Mouse (Mus musculus) ovary, postnatal 10 days (tissue): ENCODE results near the gene Dnase1l3.

Source experiments
- DNase-seq: peaks from one replicate; pipeline ENCODE4 v3.0.0; 2022; ENCODE audit warnings: low spot score

Gene Dnase1l3

DNA sequence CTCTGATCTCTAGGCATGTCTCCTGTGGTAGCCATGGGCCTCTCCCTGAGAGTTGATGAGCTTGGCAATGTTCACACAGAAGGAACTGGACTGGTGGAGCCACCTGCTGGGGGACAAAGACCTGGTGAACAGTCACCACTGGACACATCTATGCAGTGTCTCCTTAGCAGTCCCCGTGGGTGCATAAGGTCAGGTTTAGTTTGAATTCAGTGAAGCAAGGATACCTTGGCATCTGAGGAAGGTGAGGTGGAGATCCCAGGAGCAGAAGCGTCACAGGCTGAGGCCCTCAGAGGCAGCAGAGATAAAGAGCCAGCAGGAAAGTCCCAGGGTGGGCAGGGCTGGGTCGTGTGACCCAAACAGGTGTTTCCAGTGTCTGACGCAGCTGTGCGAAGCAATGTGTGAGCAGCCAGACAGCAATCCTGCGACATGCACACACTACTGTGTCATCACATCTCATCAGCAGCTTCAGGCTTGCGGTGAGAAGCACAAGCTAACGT, at the start of gene Dnase1l3:
TSS of gene Dnase1l3 (minus strand) at position 303 of the 497 bp plus-strand sequence.
- DNase-seq = no peak

DNA sequence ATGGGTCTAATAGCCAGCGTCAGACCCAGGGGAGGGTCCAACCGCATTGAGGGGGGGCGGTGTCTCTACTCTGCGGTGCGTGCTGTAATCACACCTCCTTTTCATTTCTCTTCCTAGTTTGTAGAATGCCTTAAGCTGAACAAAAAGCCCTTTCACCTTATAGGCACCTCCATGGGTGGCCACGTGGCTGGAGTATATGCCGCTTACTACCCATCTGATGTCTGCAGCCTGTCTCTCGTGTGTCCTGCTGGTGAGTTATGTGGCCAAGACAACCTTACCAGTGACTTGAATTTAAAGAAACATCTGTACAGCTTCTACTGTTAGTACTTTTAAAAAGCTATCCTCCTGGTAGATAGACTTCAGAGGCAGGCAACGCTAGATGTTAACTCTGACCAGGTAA, 48.2 kb upstream of the Dnase1l3 start:
- no peak for DNase-seq

DNA sequence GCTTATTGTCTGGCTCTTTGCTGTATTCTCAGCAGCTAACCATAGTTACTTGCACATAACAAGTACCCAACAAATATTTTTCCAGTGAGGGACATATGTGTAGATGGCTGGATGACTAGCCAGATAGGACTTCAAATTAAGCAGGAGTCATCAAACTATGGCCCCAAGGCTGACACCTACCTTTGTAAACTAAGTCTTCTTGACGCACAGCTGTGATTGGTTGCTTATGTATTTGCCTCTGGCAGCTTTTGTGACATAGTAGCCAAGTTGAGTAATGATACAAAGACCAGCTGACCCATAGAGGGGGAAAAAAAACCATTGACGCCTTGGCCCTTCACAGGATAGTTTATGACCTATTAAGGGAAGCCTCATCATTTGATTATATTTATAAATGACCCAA, 47.7 kb upstream of the Dnase1l3 start:
- no peak for DNase-seq

DNA sequence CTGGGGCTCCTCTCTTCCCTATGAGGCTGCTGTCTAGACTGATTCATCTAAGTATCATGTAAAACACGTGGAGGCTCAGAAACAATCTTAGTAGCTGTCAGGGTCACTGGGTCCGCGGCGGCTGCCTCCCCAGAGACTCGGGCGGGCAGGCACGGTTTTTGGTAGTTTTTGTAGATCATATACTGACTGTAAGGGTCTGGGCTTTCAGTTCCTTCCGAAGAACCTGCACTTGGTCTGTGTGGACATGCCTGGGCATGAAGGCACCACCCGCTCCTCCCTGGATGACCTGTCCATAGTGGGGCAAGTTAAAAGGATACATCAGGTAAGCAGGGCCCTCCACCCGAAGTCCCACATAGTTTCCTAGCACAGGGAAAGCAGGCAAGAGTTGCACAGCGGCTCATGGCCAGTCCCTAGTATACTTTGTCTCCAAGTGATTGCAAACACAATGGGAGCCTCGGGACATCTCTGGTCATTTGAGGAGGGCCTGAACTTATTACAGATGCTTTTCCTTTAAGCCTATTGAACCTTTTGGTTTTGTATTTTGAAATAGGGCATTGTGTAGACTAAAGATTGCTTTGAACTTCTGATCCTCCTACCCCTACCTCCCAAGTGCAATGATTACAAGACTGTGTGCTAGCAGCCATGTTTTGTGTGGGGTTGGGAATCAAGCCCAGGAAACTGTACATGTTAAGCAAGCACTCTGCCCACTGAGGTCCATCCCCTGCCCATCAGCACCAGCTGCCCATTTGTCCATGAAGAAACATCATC, 46.7 kb upstream of the Dnase1l3 start:
- DNase-seq = no peak

DNA sequence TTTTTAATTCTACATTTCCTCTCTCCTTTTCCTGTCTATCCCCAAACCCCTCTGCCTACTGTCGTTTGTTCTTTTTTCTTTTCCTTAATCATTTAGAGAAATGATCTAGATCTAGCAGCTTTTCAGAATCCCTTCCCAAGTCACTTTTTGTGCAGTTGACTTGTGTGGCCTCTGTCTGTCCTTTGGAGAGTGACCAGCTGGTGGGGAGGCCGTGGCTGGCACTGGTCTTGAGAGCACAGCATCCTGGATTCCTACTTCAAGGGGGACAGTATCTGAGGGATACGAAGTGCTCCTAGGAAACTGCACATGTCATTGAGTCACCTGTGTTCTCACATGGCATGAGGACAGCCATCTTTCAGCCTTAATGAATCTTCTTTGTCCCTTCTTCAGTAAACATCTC, 45.8 kb upstream of the Dnase1l3 start:
- DNase-seq = no peak

DNA sequence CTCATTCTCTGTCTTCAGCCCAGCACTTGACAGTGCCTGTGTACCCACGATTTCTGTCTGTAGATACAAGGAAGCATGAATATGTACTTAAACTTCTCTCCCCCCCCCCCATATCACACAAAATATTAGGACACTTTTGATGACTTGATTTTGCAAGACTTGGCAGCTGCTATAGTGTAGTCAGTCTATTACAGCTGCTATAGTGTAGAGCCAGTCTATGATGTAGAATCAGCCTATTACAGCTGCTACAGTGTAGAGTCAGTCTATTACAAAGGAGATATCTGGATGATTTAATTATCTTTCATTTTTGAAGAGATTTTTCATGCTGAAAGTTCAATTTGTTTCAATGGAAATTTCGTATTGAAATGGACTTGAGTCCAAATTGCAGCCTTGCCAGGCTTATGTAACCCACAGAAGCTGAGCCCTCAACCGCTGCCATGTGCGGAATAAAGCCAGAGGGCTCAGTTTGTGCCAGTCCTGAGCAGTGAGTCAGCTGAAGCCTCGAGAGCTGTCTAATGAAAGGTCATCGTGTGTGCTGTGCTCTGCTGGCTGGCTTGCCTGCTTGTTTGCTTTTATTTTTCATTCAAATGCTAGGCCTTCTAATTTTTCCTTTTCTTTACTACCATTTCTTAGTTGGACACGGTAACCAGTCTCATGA, 44.5 kb upstream of the Dnase1l3 start:
- no peak for DNase-seq

DNA sequence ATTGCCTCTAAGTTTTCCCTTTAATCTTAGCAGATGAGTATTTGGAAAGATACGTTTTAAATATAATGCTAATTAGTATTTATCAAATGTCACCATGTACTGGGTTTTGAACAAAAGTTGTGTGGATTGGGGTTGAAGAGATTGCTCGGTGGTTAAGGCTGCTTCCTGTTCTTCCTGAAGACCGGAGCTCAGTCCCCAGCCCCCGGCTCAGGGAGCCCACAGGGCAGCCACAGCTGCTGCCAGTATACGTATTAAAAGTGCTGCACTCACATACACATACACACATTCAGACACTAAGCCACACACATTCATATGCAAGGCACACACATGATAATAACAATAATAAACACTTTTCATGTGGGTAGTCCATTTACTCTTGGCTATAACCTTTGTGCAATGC, 43.8 kb upstream of the Dnase1l3 start:
- DNase-seq = no peak

DNA sequence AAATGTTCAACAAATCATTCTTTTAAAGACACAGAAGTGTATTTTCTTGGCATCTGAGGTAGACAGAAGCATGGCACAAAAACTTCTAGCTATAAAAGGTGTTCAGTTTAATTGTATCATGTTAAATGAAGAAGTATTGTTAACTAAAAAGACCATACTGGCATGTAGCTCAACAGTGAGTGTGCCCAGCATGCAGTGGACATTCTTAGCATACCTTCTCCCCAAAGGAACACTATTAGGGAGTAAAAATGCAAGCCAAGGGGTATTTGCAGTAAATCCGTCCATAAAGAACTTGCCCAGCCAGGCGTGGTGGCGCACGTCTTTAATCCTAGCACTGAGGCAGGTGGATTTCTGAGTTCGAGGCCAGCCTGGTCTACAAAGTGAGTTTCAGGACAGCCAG, 42.0 kb upstream of the Dnase1l3 start:
- no peak for DNase-seq

DNA sequence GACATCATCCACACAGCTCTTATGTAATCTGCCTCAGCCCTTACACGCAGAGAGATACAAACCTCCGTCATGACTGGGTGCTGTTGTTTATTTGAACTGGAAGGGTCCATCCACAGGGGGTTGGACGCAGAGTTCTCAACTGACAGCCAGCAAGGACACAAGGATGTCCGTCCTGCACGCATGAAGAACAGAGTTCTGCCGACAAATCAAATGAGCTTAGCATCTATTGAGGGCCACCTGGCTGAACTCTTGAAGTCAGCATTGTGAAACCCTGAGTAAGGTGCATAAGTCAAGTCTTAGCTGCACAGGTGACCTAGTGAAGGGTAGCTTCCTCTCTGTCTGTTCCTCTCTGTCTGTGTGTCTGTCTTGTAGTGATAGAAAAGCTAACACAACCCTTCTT, 41.6 kb upstream of the Dnase1l3 start:
- DNase-seq = no peak

DNA sequence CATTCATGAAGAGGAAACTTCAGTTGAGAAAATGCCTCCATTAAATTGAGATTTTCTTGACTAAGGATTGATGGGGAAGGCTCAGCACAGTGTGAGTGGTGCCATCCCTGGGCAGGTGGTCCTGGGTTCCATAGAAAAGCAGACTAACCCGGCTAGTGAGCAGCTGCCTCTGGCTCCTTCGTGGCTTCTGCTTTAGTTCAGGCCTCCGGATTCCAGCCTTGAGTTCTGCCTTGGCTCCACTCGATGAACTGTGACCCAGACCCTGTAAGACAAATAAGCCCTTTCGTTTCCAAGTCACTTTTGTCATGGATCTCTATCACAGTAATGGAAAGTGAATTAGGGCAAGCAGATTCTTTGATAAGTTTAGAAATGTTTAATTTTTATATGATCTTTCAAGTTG, 40.2 kb upstream of the Dnase1l3 start:
- DNase-seq = no peak

DNA sequence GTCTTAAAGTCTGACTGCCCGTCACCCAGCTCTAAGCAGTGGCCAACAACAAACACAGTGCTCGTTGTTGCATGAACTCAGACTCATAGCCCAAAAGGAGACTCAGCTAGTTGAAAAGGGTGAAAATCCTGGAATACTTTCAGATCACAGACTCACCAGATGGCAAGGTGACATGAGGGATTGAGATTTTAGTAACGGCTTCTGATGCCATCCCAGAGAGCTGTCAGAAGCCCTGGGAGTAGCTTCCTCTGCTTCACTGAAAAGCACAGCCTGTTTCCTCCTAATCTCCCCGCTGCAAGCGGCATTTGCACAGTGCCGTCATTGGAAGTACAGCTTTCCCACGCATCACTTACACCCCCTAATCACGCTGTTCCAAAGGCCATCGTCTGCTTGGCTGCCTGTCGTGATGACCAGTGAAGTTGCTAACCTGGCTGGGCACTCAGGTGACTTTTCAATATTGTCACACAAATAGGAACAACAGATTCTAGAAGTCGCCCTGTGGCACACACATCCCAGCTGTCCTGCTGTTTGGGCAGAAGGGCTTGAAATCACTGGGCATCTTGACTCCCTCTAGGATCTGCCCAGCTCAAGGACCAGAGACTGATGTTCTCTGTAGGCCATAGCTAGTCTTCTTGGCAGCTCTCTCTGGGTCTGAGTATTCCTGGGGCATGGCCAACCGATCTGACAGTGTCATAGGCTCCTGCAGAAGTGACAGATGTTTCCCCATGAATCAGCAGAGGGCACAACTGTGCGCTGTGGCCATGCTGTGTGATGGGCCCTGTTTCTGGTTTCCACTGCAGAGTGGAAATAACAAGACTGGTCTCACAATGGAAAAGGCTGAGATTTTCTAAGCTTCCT, 37.9 kb upstream of the Dnase1l3 start:
- DNase-seq = no peak

DNA sequence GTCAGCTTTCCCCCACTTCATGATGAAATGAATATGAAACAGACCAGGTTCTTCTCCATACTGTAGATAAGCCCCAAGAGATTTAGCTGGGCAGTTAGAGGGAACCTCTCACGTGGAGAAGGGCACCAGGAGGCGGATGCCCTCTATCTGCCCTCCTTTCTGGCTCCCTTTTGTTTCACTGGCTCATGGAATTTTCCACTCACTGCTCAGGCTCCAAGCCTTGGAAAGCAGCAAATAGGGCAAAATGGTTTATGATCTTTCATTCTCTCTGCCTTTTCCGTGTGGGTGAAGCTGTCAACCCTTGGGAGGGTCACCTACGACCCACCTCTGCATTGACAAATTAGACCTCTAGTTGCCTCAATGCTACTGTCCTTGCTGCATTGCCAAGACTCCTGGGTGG, 36.2 kb upstream of the Dnase1l3 start:
- DNase-seq = no peak

DNA sequence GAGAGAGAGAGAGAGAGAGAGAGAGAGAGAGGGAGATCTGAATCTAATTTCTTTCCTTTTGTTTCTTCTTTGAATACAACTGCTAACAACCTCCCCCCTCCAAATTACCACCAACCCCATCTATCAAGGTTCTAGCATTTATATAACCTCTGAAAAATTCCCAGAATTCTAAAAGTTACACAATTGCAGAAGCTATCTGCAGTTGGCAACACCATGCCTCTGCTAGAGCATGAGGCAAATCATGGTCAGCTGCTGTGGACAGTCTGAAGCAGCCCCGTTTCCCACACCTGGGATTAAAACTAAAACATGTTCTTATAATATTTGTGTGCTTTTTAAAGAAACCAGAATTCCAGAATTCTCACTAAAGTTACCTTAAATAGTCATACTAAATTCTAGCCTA, 35.4 kb upstream of the Dnase1l3 start:
- DNase-seq = no peak

DNA sequence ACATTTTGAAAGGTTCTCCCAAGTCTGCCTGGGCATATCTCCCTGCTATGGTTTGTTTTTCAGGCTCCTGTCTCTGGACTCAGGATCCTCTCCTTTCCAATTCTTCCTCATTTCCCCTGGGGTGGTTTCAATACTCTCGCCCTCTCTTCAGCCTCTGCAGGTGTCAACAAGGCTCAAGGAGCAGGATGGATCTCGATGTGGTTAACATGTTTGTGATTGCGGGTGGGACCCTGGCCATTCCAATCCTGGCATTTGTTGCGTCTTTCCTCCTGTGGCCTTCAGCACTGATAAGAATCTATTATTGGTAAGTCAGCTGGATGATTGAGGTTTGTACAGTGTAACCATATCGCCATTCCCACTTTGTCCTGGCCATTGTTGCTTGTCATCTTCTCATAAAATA, 33.7 kb upstream of the Dnase1l3 start:
- no peak for DNase-seq

DNA sequence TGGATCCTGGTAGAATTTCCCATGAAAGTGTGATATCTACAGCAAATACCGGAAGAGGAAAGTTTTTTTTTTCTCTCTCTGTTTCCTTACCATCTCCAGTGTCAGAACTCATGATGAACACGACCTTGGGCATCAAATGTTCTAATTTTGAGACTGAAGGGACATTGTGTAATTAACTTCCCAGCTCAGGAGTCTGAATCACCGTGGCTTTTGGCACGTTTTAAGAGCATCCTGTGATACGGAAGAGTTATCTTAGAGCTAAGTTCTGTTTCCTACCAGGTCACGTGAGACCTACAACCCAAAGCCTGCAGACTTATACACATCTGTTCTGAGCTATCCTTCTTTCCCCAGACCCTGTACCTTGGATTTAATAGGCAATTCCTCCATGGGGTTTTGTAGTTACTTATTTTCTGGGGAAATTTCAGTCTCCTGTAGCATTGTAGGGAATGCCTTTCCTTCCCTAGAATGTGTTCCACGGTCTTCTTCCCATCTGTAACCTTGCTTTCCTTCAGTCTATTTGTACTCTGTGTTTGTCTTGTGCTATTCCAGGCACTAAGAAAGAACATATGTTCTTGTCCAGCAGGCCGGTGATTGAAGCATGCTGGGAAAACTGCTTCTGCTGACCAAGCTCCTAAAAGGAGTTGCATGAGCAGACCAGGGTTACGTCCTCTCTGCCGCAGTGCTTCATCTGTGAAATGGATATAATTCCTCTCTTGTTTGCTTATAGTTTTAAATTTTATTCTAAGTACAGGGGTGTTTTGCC, 32.6 kb upstream of the Dnase1l3 start:
- no peak for DNase-seq

DNA sequence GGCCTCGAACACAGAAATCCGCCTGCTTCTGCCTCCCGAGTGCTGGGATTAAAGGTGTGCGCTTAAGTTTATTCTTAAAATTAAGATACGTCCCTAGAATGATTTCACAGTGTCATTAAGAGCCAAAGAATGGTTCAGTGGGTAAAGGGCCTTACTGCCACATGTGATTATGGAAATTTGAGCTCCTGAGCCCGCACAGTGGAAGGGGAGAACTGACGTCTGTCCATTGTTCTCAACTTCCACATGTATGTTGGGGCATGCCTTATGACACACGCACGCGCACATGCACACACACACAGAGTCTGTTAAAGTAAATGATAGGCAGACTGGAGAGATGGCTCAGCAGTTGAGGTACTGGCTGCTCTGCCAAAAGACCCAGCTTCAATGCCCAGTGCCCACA, 30.6 kb upstream of the Dnase1l3 start:
- DNase-seq = no peak

DNA sequence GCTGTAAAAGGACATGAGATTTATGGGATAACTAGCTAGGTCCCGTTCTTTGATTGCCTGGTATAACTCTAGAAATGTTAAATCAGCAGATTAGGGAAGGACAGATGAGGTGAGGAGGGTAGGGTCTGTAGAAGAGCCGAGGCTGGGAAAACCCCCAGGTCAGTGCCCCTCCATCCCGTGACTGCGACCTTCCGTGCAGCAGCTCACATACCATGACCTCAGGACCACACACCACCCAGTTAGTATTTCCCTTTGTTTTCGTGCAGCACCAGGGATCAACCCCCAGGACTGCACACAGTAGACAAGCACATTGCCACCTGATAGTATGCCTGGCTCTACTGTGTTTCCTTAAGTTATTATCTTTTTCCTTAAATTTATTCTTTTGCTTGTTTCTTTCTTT, 30.1 kb upstream of the Dnase1l3 start:
- DNase-seq = no peak

DNA sequence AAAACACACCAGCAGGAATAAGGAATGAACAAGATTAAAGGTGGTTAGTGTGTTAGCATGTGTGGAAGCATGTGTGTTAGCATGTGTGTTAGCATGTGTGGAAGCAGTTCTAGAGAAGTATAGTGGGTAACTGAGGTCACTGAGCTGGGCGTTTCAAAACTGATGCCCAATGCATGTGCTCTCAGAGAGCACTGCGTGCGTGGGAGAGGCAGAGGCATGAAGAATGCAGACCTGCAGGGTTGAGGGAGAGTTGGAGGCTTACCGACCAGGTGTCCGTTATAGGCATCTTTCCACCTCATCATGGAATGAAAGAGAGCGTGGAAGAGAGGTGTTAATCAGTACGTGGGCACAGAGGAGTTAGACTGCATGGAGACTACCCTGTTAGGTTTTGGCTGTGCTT, 26.2 kb upstream of the Dnase1l3 start:
- DNase-seq = no peak

DNA sequence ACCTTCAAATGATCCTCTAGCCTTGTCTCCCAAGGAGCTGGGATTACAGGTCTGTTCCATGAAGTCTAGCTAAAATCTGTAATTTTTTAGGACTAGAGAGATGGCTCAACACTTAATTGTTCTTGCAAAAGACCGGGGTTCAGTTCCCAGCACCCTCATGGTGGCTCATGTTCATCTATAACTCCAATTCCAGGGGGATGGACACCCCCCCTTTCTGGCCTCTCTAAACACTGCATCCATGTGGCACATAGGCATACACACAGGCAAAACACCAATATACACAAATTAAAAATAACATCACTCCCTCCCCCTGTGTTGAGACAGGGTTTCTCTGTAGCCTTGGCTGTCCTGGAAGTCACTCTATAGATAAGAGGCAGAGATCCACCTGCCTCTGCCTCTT, 25.6 kb upstream of the Dnase1l3 start:
- DNase-seq = no peak

DNA sequence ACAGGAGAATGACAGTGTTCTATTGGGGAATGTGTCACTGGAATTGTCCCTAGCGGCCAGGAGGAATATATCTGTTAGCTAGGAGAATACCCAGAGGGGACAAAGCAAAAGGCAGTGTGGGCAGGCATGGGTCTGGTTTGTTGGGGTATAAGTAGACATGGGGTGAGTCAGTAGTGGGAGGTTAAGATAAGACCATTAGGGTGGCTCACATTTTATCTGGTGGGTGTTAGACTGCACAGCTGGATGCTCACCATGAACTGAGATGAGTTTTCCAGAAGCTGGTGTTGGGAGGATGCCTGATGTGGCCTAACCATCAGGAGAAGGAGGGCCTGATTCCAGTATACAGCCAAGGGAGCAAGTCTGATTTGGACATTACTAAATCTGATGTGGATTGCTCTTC, 22.6 kb upstream of the Dnase1l3 start:
- no peak for DNase-seq

DNA sequence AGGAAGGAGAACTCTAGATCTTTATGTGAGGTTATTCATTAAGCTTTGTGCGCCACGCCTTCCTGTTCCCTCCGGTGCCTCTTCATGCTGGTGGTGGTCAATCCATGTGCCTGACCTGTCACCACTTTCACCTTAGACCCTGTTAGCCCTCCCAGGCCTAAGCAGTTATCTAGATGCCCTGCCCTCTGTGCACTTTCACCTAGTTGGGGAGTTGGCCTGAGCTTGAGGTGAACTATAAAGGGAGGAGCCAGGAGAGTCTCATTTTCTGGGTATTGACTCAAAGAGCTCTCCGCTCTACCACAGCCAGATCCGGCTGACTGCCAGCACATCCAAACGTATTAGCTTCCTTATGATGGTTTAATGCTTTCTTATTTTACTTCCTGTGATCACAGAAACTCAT, 21.9 kb upstream of the Dnase1l3 start:
- DNase-seq = no peak

DNA sequence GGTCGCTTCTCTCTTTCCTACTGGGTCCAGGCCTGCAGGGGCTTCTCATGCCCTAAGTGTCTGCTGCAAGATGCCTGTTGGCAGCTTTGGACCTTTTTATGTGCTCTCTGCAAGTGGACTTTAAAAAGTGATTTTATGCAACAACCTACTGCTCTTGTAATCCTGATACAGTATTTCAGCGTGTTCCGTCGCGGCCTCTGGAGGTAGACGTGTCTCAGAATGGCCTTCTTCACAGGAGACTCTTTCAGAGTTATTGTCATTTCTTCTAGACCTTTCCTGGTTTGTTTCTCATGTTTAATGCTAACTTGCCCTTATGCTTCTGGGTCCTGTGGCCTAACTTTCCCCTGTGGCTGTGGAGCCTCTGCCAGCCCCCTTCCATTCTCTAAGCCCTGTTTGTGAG, 21.4 kb upstream of the Dnase1l3 start:
- no peak for DNase-seq
